Mouse (Mus musculus) adrenal gland, postnatal 14 days (tissue): ENCODE data around the gene Gm21773. TPM values are rescaled to one million over a fixed set of nuclear protein-coding genes. Genes with fewer than 3 reads are reported as not detected.
"Not testable (repeated sequence)": the region's sequence is repeated elsewhere in the genome, so short reads cannot be mapped to it uniquely, and the experiment has no call there.

ENCODE experiments used
- DNase-seq: peaks from one replicate; pipeline ENCODE4 v3.0.0; 2021; ENCODE audit warnings: mixed read lengths
- long read RNA-seq, 2 experiments: library from polyadenylated mRNA; stranded (forward); transcript quantifications; one replicate each; pipeline ENCODE4 v2.0.0; 2021
- total RNA-seq: library from RNA; stranded (reverse); gene quantifications from 2 replicates; pipeline ENCODE4 v1.2.3, GENCODE M21; 2021

Gm21773 gene
- total RNA-seq = not detected in 2 replicates
- long read RNA-seq, experiment 1 = 0 reads
- long read RNA-seq, experiment 2 = 0 reads

- DNase-seq = not testable (repeated sequence)
Measured at GRCm38 (mm10) chrY:25309260-25309659, at the start of gene Gm21773. Gene Gm21773, minus strand, starts transcription at chrY:25309360.
